Mouse (Mus musculus): ENCODE measurements at regions not wholly inside any gene's neighbourhood (a gene's known extent, or its start where the extent isn't known, plus 50 kb on each side); places are given as distances from the start of the nearest gene placed in this dataset.
"Not testable (repeated sequence)": the region's sequence is repeated elsewhere in the genome, so short reads cannot be mapped to it uniquely, and the experiment has no call there.

DNA sequence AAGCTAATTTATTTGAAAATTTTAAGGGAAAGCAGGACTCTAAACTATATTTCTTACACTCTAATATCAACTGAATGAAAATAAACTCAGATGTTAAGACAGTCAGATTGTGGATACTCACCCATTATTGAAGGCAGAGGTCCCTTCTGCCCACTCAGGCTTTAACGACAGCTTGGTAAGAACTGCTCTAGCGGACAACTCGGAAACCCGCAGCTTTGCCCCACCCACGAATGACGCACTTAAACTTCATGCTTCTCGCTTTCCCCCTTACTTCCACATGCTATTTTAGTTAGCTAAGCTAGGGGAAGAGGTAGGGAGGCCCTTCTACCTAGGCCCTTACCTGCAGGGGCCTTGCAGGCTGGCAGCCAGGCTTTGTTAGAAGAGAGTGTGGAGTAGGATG, 50.8 kb upstream of the Elmo1 start:
- ATAC-seq (ENCODE audit: low FRiP score) (no peak), DNase-seq (ENCODE audit: low spot score, missing footprints) (peak; percentile 61)
- Histone ChIP-seq H3K27ac (ENCODE audit: low read depth, low read length) (no peak overlapping the region), H3K4me1 (ENCODE audit: control insufficient read depth, insufficient read depth, low read length) (peaks cover 3% of the 10 kb centered on the region; the same call in 1 of the 2 replicates), H3K4me2 (no peak overlapping the region), H3K9me3 (ENCODE audit: control insufficient read depth, low read length) (no peaks in the 10 kb centered on the region), H3K9ac (ENCODE audit: low read length) (no peak overlapping the region), H3K4me3 (ENCODE audit: low read depth, low read length) (no peak overlapping the region), H3K27me3 (ENCODE audit: control insufficient read depth, insufficient read depth, low read length) (no peaks in the 10 kb centered on the region), H3K36me3 (ENCODE audit: control insufficient read depth, insufficient read depth, low read length) (no peaks in the 10 kb centered on the region)
- WGBS, result 87% methylated on average over 7 of the region's 7 CpGs

DNA sequence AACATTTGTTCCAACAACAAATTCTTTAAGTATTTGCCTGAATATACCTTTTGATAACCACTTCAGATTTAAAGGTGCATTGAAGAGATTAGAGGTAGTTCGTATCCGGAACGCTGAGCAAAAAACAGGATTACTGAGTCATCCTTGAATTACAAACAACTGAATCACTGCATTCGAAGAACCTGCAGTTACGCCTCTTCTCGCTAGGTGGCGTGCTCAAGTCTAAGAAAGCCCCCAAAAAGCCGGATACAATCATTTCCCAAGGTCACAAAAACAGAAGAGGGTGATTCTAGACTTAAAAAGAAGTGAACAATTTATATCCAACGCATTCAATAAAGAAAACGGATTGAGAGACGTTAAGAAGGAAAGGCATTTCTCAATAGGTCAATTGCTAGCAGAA, 51.9 kb upstream of the Elmo1 start:
- no peaks in the 10 kb centered on the region for H3K36me3 ChIP-seq (ENCODE audit: control insufficient read depth, insufficient read depth, low read length)
- H3K4me1 ChIP-seq (ENCODE audit: control insufficient read depth, insufficient read depth, low read length), result peaks cover 3% of the 10 kb centered on the region; the same call in 1 of the 2 replicates
- no peak overlapping the region for H3K27ac ChIP-seq (ENCODE audit: low read depth, low read length)
- no peak for ATAC-seq (ENCODE audit: low FRiP score)
- H3K27me3 ChIP-seq (ENCODE audit: control insufficient read depth, insufficient read depth, low read length), result no peaks in the 10 kb centered on the region
- 27% methylated on average over 11 of the region's 11 CpGs for WGBS
- no peak overlapping the region for H3K4me2 ChIP-seq
- H3K9me3 ChIP-seq (ENCODE audit: control insufficient read depth, low read length), result no peaks in the 10 kb centered on the region
- H3K9ac ChIP-seq (ENCODE audit: low read length), result no peak overlapping the region
- H3K4me3 ChIP-seq (ENCODE audit: low read depth, low read length), result no peak overlapping the region
- peak; percentile 94 for DNase-seq (ENCODE audit: low spot score, missing footprints)

DNA sequence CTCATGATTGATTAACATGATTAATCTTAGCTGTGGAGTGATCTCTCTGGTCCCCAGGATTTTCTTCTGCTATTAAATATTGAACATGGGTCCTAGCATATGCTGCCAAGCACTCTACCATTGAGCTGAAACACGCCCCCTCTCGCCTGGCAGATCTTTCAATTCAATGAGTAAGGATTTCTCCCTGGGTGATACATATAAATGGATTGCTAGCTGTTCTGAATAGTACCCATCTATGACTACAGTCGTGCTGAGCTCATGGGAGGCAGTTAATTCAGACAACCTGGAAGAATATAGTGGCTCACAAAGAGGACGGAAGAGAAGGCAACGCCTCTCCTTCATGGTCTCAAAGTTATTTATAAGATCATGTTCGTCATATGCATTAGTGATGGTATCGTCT, 53.0 kb upstream of the Elmo1 start:
- no peak for ATAC-seq (ENCODE audit: low FRiP score)
- Histone ChIP-seq H3K4me2 (no peak overlapping the region), H3K27ac (ENCODE audit: low read depth, low read length) (no peak overlapping the region), H3K27me3 (ENCODE audit: control insufficient read depth, insufficient read depth, low read length) (no peaks in the 10 kb centered on the region), H3K4me1 (ENCODE audit: control insufficient read depth, insufficient read depth, low read length) (peaks cover 3% of the 10 kb centered on the region; the same call in 1 of the 2 replicates), H3K9me3 (ENCODE audit: control insufficient read depth, low read length) (no peaks in the 10 kb centered on the region), H3K4me3 (ENCODE audit: low read depth, low read length) (no peak overlapping the region), H3K36me3 (ENCODE audit: control insufficient read depth, insufficient read depth, low read length) (no peaks in the 10 kb centered on the region), H3K9ac (ENCODE audit: low read length) (no peak overlapping the region)
- DNase-seq (ENCODE audit: low spot score, missing footprints), result no peak
- WGBS, result 90% methylated on average over 7 of the region's 7 CpGs

DNA sequence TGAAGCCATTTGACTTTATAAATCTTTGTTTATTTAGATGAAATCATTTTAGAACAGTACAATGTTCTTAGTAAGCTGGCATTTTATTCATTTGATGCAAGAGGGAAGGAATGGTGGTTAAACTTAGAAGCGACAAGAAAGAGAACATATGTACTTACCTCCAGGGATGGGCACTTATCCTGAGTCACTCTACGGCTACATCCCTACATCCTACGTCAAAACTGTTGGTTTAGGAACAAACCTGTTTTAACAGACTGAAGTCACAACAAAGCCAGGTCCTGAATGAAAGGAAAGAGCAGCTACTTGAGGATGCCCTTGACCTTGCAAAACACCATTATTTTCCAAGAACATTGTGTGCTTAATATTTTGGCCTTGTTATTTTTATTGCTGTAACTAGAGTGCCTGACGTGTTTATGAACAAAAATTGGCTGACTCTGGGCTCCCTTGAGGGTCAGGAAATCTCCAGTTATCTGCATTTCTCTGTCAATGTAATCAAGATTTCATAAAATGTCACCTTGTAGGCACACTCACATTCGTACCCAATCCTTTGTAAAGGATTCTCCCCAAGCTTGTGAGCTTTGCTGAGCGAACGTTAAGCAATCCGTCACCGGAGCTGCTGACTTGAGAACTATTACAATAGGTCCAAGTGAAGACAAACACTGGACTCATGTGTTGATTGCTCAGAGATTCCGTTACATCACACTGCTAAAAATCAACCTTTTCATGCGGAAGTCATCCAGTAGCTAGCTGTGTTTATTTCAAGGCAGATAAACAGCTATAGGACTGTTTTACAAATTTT, 56.3 kb upstream of the Elmo1 start:
- Histone ChIP-seq H3K27me3 (ENCODE audit: control insufficient read depth, insufficient read depth, low read length) (no peaks in the 10 kb centered on the region), H3K4me1 (ENCODE audit: control insufficient read depth, insufficient read depth, low read length) (no peaks in the 10 kb centered on the region), H3K36me3 (ENCODE audit: control insufficient read depth, insufficient read depth, low read length) (no peaks in the 10 kb centered on the region), H3K4me2 (no peak overlapping the region), H3K27ac (ENCODE audit: low read depth, low read length) (no peak overlapping the region), H3K9me3 (ENCODE audit: control insufficient read depth, low read length) (no peaks in the 10 kb centered on the region), H3K9ac (ENCODE audit: low read length) (no peak overlapping the region), H3K4me3 (ENCODE audit: low read depth, low read length) (no peak overlapping the region)
- WGBS, result 89% methylated on average over 11 of the region's 11 CpGs
- ATAC-seq (ENCODE audit: low FRiP score), result no peak
- peak; percentile 31 for DNase-seq (ENCODE audit: low spot score, missing footprints)

DNA sequence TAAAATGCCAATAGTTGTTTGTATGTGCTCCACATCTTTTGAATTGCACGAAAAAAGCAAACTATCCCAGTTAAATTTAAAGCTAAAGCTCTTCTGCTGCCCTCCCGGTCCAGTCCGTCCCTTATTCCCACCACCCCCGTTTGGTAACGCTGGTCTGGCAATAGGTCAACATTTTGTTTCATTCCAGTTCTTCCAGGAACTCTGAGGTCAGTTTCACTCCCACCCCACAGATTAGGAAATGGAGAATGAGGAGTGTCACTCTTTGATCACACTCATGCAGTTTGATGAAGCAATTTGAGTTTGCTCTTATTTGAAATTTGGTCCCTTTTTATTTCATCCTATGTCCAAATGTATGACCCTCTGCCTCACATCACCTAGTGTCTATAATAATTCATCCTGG, 58.7 kb upstream of the Elmo1 start:
- 85% methylated on average over 5 of the region's 5 CpGs for WGBS
- ATAC-seq (ENCODE audit: low FRiP score) (no peak), DNase-seq (ENCODE audit: low spot score, missing footprints) (peak; percentile 44)
- no peaks in the 10 kb centered on the region for H3K36me3 ChIP-seq (ENCODE audit: control insufficient read depth, insufficient read depth, low read length)
- no peak overlapping the region for H3K9ac ChIP-seq (ENCODE audit: low read length)
- no peak overlapping the region for H3K4me3 ChIP-seq (ENCODE audit: low read depth, low read length)
- H3K4me1 ChIP-seq (ENCODE audit: control insufficient read depth, insufficient read depth, low read length), result no peaks in the 10 kb centered on the region
- no peak overlapping the region for H3K27ac ChIP-seq (ENCODE audit: low read depth, low read length)
- no peak overlapping the region for H3K4me2 ChIP-seq
- no peaks in the 10 kb centered on the region for H3K9me3 ChIP-seq (ENCODE audit: control insufficient read depth, low read length)
- H3K27me3 ChIP-seq (ENCODE audit: control insufficient read depth, insufficient read depth, low read length), result no peaks in the 10 kb centered on the region

DNA sequence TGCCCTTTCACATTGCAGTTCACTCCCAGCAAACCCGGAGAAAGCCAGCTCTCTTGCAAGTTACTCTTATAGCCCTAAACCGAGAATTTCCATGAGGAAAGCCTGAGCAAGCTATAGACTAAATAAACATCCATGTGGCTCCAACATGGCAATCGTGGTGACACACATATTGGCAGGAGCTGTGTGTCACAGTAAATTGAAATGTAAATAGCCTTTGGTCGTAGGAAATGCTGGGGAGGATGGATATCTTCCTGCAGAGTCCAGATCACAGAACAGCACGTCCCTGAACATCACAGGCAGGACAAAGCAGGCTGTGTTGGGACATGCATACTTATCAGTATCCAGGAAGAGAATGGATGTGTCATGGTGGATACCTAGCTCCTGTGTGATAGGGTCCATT, 59.3 kb upstream of the Elmo1 start:
- Histone ChIP-seq H3K9me3 (ENCODE audit: control insufficient read depth, low read length) (no peaks in the 10 kb centered on the region), H3K9ac (ENCODE audit: low read length) (no peak overlapping the region), H3K4me2 (no peak overlapping the region), H3K36me3 (ENCODE audit: control insufficient read depth, insufficient read depth, low read length) (no peaks in the 10 kb centered on the region), H3K27ac (ENCODE audit: low read depth, low read length) (no peak overlapping the region), H3K4me1 (ENCODE audit: control insufficient read depth, insufficient read depth, low read length) (no peaks in the 10 kb centered on the region), H3K27me3 (ENCODE audit: control insufficient read depth, insufficient read depth, low read length) (no peaks in the 10 kb centered on the region), H3K4me3 (ENCODE audit: low read depth, low read length) (no peak overlapping the region)
- ATAC-seq (ENCODE audit: low FRiP score), result no peak
- 66% methylated on average over 5 of the region's 5 CpGs for WGBS
- DNase-seq (ENCODE audit: low spot score, missing footprints), result no peak

DNA sequence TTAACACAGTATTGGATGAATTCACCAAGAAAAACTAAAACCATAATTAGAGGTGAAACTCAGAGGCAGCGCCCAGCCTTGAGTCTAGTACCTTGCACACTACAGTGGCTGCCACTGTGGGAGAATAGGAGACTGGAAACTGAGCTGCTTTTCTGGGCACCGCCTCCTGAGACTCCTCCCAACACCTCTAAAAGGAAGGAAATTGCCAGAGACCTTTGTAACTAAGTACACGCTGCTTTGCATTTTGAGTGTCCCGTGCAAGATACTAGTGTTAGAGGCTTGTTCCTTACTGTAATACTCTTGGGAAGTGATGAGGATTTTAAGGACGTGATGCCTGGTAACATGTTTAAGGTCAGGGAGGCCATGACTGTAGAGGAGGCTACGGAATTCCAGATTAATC, 63.8 kb upstream of the Elmo1 start:
- ATAC-seq (ENCODE audit: low FRiP score), result no peak
- H3K27ac ChIP-seq (ENCODE audit: low read depth, low read length), result no peak overlapping the region
- H3K4me3 ChIP-seq (ENCODE audit: low read depth, low read length), result no peak overlapping the region
- no peaks in the 10 kb centered on the region for H3K4me1 ChIP-seq (ENCODE audit: control insufficient read depth, insufficient read depth, low read length)
- no peaks in the 10 kb centered on the region for H3K9me3 ChIP-seq (ENCODE audit: control insufficient read depth, low read length)
- peak; percentile 37 for DNase-seq (ENCODE audit: low spot score, missing footprints)
- H3K36me3 ChIP-seq (ENCODE audit: control insufficient read depth, insufficient read depth, low read length), result no peaks in the 10 kb centered on the region
- no peaks in the 10 kb centered on the region for H3K27me3 ChIP-seq (ENCODE audit: control insufficient read depth, insufficient read depth, low read length)
- H3K9ac ChIP-seq (ENCODE audit: low read length), result no peak overlapping the region
- no peak overlapping the region for H3K4me2 ChIP-seq
- 84% methylated on average over 6 of the region's 6 CpGs for WGBS

DNA sequence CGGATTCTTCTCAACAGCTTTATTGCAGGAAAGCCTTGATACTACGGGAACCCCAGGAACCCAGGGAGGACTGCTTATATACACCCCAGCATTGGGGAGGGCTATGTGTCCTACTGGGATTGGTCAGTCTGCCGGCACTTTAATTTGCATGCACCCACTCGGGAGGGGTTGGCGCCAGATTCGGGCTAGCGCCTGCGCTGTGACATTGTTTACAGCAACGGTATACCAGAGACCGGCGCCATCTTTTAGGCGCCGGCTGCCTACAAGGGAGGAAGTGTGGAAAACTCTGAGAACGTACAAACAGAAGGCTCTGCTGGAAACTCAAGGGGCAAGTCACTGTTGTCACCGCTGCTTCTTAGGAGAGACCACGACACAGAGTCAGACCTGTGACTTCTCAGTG, 73.9 kb upstream of the Elmo1 start:
- not testable (repeated sequence) for H3K4me1 ChIP-seq (ENCODE audit: control insufficient read depth, insufficient read depth, low read length); H3K9ac ChIP-seq (ENCODE audit: low read length); ATAC-seq (ENCODE audit: low FRiP score); H3K27me3 ChIP-seq (ENCODE audit: control insufficient read depth, insufficient read depth, low read length); H3K27ac ChIP-seq (ENCODE audit: low read depth, low read length); DNase-seq (ENCODE audit: low spot score, missing footprints); H3K9me3 ChIP-seq (ENCODE audit: control insufficient read depth, low read length); H3K4me3 ChIP-seq (ENCODE audit: low read depth, low read length); H3K36me3 ChIP-seq (ENCODE audit: control insufficient read depth, insufficient read depth, low read length); H3K4me2 ChIP-seq
- WGBS, result 92% methylated on average over 16 of the region's 16 CpGs

DNA sequence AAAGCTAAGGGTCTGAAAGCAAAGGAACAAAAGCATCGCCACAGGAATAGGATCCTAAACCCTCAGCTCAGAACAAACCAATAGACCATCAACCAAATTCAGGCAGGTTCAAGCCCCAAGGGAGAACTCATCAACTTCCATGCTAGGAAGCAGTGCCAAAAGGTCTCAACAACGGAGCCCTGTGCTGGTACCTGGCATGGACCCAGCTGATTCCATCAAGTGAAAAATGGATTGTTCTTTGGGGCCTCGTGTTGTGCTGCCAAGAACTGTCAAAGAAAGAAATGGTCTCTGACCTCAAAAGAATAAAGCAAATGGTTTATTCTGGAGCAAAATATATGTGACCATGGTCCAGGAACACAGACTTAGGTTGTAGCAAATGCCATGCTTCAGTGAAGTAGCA, 77.8 kb upstream of the Elmo1 start:
- Histone ChIP-seq H3K4me2 (no peak overlapping the region), H3K27me3 (ENCODE audit: control insufficient read depth, insufficient read depth, low read length) (no peaks in the 10 kb centered on the region), H3K36me3 (ENCODE audit: control insufficient read depth, insufficient read depth, low read length) (no peaks in the 10 kb centered on the region), H3K9ac (ENCODE audit: low read length) (no peak overlapping the region), H3K4me3 (ENCODE audit: low read depth, low read length) (no peak overlapping the region), H3K27ac (ENCODE audit: low read depth, low read length) (no peak overlapping the region), H3K9me3 (ENCODE audit: control insufficient read depth, low read length) (no peaks in the 10 kb centered on the region), H3K4me1 (ENCODE audit: control insufficient read depth, insufficient read depth, low read length) (no peaks in the 10 kb centered on the region)
- ATAC-seq (ENCODE audit: low FRiP score), result no peak
- 80% methylated on average over 3 of the region's 3 CpGs for WGBS
- no peak for DNase-seq (ENCODE audit: low spot score, missing footprints)
